Mouse (Mus musculus): ENCODE measurements at regions not wholly inside any gene's neighbourhood (a gene's known extent, or its start where the extent isn't known, plus 50 kb on each side); places are given as distances from the start of the nearest gene placed in this dataset.

- ATAC-seq (ENCODE audit: low read depth), result no peak
- Histone ChIP-seq H3K27me3 (replicated peaks; ENCODE audit: control insufficient read depth, insufficient read depth, low read length) (no peaks in the 10 kb centered on the region), H3K4me1 (ENCODE audit: control insufficient read depth, insufficient read depth, low read length) (no peaks in the 10 kb centered on the region), H3K9ac (ENCODE audit: low read depth, low read length) (no peak overlapping the region), H3K27ac (replicated peaks; ENCODE audit: low read depth, low read length) (no peak overlapping the region), H3K4me2 (ENCODE audit: low read depth, low read length) (no peak overlapping the region), H3K9me3 (ENCODE audit: control insufficient read depth, low read length) (no peaks in the 10 kb centered on the region), H3K36me3 (ENCODE audit: control insufficient read depth, insufficient read depth, low read length) (no peaks in the 10 kb centered on the region), H3K4me3 (ENCODE audit: low read depth, low read length) (no peak overlapping the region)
- 49% methylated on average over 7 of the region's 7 CpGs for WGBS
- peak; percentile 24 for DNase-seq (ENCODE audit: low spot score)
These were observed 646.0 kb upstream of the Castor2 start for GRCm38 (mm10) chr5:133453349-133454049.

GRCm38 (mm10) chr5:133449926-133450325, 649.6 kb upstream of the Castor2 start:
- DNase-seq (ENCODE audit: low spot score), result peak; percentile 10
- Histone ChIP-seq H3K4me3 (ENCODE audit: low read depth, low read length) (no peak overlapping the region), H3K27me3 (replicated peaks; ENCODE audit: control insufficient read depth, insufficient read depth, low read length) (no peaks in the 10 kb centered on the region), H3K4me1 (ENCODE audit: control insufficient read depth, insufficient read depth, low read length) (no peaks in the 10 kb centered on the region), H3K36me3 (ENCODE audit: control insufficient read depth, insufficient read depth, low read length) (no peaks in the 10 kb centered on the region), H3K27ac (replicated peaks; ENCODE audit: low read depth, low read length) (no peak overlapping the region), H3K9me3 (ENCODE audit: control insufficient read depth, low read length) (no peaks in the 10 kb centered on the region), H3K9ac (ENCODE audit: low read depth, low read length) (no peak overlapping the region), H3K4me2 (ENCODE audit: low read depth, low read length) (no peak overlapping the region)
- no peak for ATAC-seq (ENCODE audit: low read depth)
- 54% methylated on average over 3 of the region's 3 CpGs for WGBS

DNA sequence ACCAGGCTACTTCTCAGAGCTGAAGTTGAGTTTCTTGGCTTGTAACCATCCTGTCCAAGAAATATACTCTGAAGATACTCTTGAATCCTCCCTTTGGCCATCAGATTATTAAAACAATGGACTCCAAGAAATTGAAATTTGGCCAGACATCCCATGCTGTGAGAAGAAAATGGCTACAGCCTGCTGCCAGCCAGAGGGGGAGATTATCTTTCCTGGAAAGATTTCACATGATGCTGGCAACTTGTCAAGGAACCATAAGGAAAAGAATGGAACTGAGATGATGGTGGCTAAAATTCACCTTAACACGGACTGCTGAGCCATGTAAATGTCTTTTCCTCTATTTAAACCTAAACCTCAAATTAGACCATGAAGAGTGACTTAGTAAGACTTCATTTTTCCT, 698.7 kb upstream of the Castor2 start:
- ATAC-seq (ENCODE audit: low read depth) (no peak), DNase-seq (ENCODE audit: low spot score) (no peak)
- Histone ChIP-seq H3K27me3 (replicated peaks; ENCODE audit: control insufficient read depth, insufficient read depth, low read length) (no peaks in the 10 kb centered on the region), H3K36me3 (ENCODE audit: control insufficient read depth, insufficient read depth, low read length) (no peaks in the 10 kb centered on the region), H3K4me3 (ENCODE audit: low read depth, low read length) (no peak overlapping the region), H3K27ac (replicated peaks; ENCODE audit: low read depth, low read length) (no peak overlapping the region), H3K4me1 (ENCODE audit: control insufficient read depth, insufficient read depth, low read length) (no peaks in the 10 kb centered on the region), H3K9me3 (ENCODE audit: control insufficient read depth, low read length) (no peaks in the 10 kb centered on the region), H3K4me2 (ENCODE audit: low read depth, low read length) (no peak overlapping the region), H3K9ac (ENCODE audit: low read depth, low read length) (no peak overlapping the region)
- WGBS, result 21% methylated on average over 1 of the region's 1 CpGs

GRCm38 (mm10) chr5:133389896-133390295, 709.6 kb upstream of the Castor2 start:
- whole genome bisulfite sequencing, result 88% methylated on average over 4 of the region's 4 CpGs
- H3K4me3 ChIP-seq (ENCODE audit: low read depth, low read length), result no peak overlapping the region
- 0 out of 2 replicates have a peak, but pooled peaks cover 9% of the 10 kb centered on the region for H3K9me3 ChIP-seq (ENCODE audit: control insufficient read depth, low read length)
- H3K4me2 ChIP-seq (ENCODE audit: low read depth, low read length), result no peak overlapping the region
- H3K4me1 ChIP-seq (ENCODE audit: control insufficient read depth, insufficient read depth, low read length), result peaks cover 4% of the 10 kb centered on the region
- DNase-seq (ENCODE audit: low spot score) (no peak), ATAC-seq (ENCODE audit: low read depth) (no peak)
- no peaks in the 10 kb centered on the region for H3K27me3 ChIP-seq (replicated peaks; ENCODE audit: control insufficient read depth, insufficient read depth, low read length)
- no peak overlapping the region for H3K27ac ChIP-seq (replicated peaks; ENCODE audit: low read depth, low read length)
- H3K36me3 ChIP-seq (ENCODE audit: control insufficient read depth, insufficient read depth, low read length), result no peaks in the 10 kb centered on the region
- H3K9ac ChIP-seq (ENCODE audit: low read depth, low read length), result no peak overlapping the region

DNA sequence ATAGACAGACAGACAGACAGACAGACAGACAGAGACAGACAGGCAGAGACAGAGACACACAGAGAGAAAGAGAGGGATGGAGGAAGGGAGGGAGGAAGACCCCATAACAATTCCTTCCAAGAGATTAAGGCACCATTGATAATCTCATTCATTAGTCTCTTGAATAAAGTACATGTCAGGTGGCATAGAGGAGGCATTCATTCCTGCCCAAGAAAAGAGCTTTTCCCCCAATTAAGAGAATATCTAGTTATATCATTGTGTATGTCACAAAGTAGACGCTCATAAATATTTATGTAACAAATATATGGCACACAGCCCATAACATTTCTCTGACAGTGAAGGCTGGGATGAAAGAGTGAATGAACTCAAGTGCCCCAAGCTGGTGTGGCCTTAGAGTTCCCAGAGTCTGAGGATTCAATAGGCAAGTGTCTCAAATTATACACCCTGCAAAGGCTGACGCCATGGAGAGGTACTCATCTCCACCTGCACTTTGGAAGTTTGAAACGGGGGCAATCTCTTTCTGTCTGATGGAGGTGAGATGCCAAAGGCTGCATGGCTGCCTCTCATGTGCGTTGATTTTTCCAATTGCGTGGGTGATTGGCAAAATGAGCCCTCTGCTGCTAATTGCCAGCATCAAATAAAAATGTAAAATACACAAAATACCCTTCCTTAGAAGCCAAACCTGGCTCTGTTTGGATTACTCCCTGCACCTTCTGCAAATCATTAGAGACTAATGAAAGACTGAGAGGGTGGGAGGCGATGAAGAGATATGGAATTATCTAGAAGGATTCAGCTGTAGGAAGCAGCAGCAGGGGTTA, 710.3 kb upstream of the Castor2 start:
- no peaks in the 10 kb centered on the region for H3K27me3 ChIP-seq (replicated peaks; ENCODE audit: control insufficient read depth, insufficient read depth, low read length)
- ATAC-seq (ENCODE audit: low read depth) (no peak), DNase-seq (ENCODE audit: low spot score) (no peak)
- H3K27ac ChIP-seq (replicated peaks; ENCODE audit: low read depth, low read length), result no peak overlapping the region
- H3K4me3 ChIP-seq (ENCODE audit: low read depth, low read length), result no peak overlapping the region
- no peak overlapping the region for H3K4me2 ChIP-seq (ENCODE audit: low read depth, low read length)
- peaks cover 4% of the 10 kb centered on the region for H3K4me1 ChIP-seq (ENCODE audit: control insufficient read depth, insufficient read depth, low read length)
- H3K36me3 ChIP-seq (ENCODE audit: control insufficient read depth, insufficient read depth, low read length), result no peaks in the 10 kb centered on the region
- 0 out of 2 replicates have a peak, but pooled peaks cover 8% of the 10 kb centered on the region for H3K9me3 ChIP-seq (ENCODE audit: control insufficient read depth, low read length)
- 61% methylated on average over 6 of the region's 6 CpGs for whole genome bisulfite sequencing
- no peak overlapping the region for H3K9ac ChIP-seq (ENCODE audit: low read depth, low read length)

GRCm38 (mm10) chr5:133385374-133386349, 713.8 kb upstream of the Castor2 start:
- H3K4me2 ChIP-seq (ENCODE audit: low read depth, low read length), result no peak overlapping the region
- H3K9ac ChIP-seq (ENCODE audit: low read depth, low read length), result no peak overlapping the region
- peaks cover 4% of the 10 kb centered on the region for H3K4me1 ChIP-seq (ENCODE audit: control insufficient read depth, insufficient read depth, low read length)
- no peaks in the 10 kb centered on the region for H3K27me3 ChIP-seq (replicated peaks; ENCODE audit: control insufficient read depth, insufficient read depth, low read length)
- DNase-seq (ENCODE audit: low spot score), result peak; percentile 76
- H3K4me3 ChIP-seq (ENCODE audit: low read depth, low read length), result no peak overlapping the region
- 50% methylated on average over 10 of the region's 10 CpGs for WGBS
- ATAC-seq (ENCODE audit: low read depth), result no peak
- H3K9me3 ChIP-seq (ENCODE audit: control insufficient read depth, low read length), result no peaks in the 10 kb centered on the region
- H3K36me3 ChIP-seq (ENCODE audit: control insufficient read depth, insufficient read depth, low read length), result no peaks in the 10 kb centered on the region
- no peak overlapping the region for H3K27ac ChIP-seq (replicated peaks; ENCODE audit: low read depth, low read length)

DNA sequence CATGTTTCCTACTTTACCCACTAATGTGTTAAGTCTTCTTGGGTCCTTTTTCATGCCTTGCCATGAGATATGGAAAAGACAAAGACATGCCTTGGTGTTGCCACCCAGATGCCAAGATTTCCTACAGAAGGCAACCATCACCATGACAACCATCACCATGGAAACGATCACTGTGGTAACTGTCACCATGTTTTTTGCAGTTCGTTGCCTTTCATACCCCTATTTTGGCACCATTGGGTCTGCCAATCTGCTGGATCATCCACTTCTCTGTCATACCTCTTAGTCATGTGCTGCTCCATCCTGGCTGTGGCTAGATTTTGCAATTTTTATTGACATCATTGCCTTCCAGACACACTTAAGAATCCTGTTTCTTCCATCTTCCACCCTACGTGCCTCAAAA, 733.7 kb upstream of the Castor2 start:
- H3K36me3 ChIP-seq (ENCODE audit: control insufficient read depth, insufficient read depth, low read length), result no peaks in the 10 kb centered on the region
- H3K27me3 ChIP-seq (replicated peaks; ENCODE audit: control insufficient read depth, insufficient read depth, low read length), result no peaks in the 10 kb centered on the region
- no peaks in the 10 kb centered on the region for H3K4me1 ChIP-seq (ENCODE audit: control insufficient read depth, insufficient read depth, low read length)
- no peak overlapping the region for H3K27ac ChIP-seq (replicated peaks; ENCODE audit: low read depth, low read length)
- 89% methylated on average over 3 of the region's 3 CpGs for WGBS
- no peak overlapping the region for H3K4me3 ChIP-seq (ENCODE audit: low read depth, low read length)
- DNase-seq (ENCODE audit: low spot score) (no peak), ATAC-seq (ENCODE audit: low read depth) (no peak)
- H3K9ac ChIP-seq (ENCODE audit: low read depth, low read length), result no peak overlapping the region
- no peak overlapping the region for H3K4me2 ChIP-seq (ENCODE audit: low read depth, low read length)
- no peaks in the 10 kb centered on the region for H3K9me3 ChIP-seq (ENCODE audit: control insufficient read depth, low read length)

GRCm38 (mm10) chr5:133347516-133347915, 752.0 kb upstream of the Castor2 start:
- Histone ChIP-seq H3K9me3 (ENCODE audit: control insufficient read depth, low read length) (no peaks in the 10 kb centered on the region), H3K4me1 (ENCODE audit: control insufficient read depth, insufficient read depth, low read length) (no peaks in the 10 kb centered on the region), H3K9ac (ENCODE audit: low read depth, low read length) (no peak overlapping the region), H3K4me3 (ENCODE audit: low read depth, low read length) (no peak overlapping the region), H3K36me3 (ENCODE audit: control insufficient read depth, insufficient read depth, low read length) (no peaks in the 10 kb centered on the region), H3K27me3 (replicated peaks; ENCODE audit: control insufficient read depth, insufficient read depth, low read length) (no peaks in the 10 kb centered on the region), H3K4me2 (ENCODE audit: low read depth, low read length) (no peak overlapping the region), H3K27ac (replicated peaks; ENCODE audit: low read depth, low read length) (no peak overlapping the region)
- ATAC-seq (ENCODE audit: low read depth), result no peak
- DNase-seq (ENCODE audit: low spot score), result no peak
- 83% methylated on average over 3 of the region's 3 CpGs for WGBS
